Mouse (Mus musculus): ENCODE results near the gene Clec4a2. TPM values are rescaled to one million over a fixed set of nuclear protein-coding genes. Genes with fewer than 3 reads are reported as not detected.
"Not testable (repeated sequence)": the region's sequence is repeated elsewhere in the genome, so short reads cannot be mapped to it uniquely, and the experiment has no call there.

The Clec4a2 gene
- polyA plus RNA-seq, 1 experiment: not detected

DNA sequence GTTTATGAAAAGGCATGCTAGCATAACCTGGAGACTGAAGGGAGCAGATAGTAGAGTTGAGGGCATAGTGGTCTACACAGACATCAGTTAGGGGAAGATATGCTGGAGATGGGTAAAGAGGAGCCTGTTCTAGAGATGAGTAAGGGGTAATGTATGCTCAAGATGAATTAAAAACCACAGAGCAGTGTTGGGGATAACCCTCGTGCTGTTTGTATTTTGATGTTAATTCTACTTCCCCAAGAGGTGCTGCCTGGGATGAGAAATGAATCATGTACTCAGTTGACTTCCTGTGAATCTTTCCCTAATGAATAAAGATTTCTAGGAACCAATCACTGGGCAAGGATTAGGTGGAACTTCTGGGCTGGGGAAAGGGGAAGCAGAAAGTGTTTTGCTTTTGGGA lies 63.9 kb downstream of the Clec4a2 start:
- TF ChIP-seq TCF12 (IDR thresholded peaks at IDR 0.05; ENCODE audit: insufficient read depth, poor library complexity, severe bottlenecking): no peak
- TF ChIP-seq TCF3 (IDR thresholded peaks at IDR 0.05; ENCODE audit: insufficient read length, low read depth): no peak
- TF ChIP-seq USF1 (IDR thresholded peaks at IDR 0.05; ENCODE audit: low read depth): no peak
- no peak for TF ChIP-seq MYOG (IDR thresholded peaks at IDR 0.05; ENCODE audit: control insufficient read depth in 1 of 3, insufficient read depth in 1 of 3, insufficient read length in 2 of 3, low read depth in 2 of 3)
- no peak for TF ChIP-seq MAX (IDR thresholded peaks at IDR 0.05; ENCODE audit: low read depth)
- no peak for TF ChIP-seq REST (IDR thresholded peaks at IDR 0.05; ENCODE audit: insufficient read depth, insufficient read length)
- no peak for TF ChIP-seq POLR2AphosphoS2 (IDR thresholded peaks at IDR 0.05; ENCODE audit: insufficient read length, low read depth)
- TF ChIP-seq MYOD1 (IDR thresholded peaks at IDR 0.05; ENCODE audit: control insufficient read depth in 1 of 3, insufficient read length in 2 of 3, low read depth in 2 of 3): no peak
- TF ChIP-seq SRF (IDR thresholded peaks at IDR 0.05; ENCODE audit: control insufficient read depth, insufficient read length, low read depth): no peak
- TF ChIP-seq E2F4 (IDR thresholded peaks at IDR 0.05; ENCODE audit: insufficient read depth): no peak
- no peaks in the 10 kb centered on the region for H3K79me2 ChIP-seq (ENCODE audit: control insufficient read depth, insufficient read depth)
- H3ac ChIP-seq (ENCODE audit: control insufficient read depth, insufficient read length): no peak overlapping the region

GRCm38 (mm10) chr6:123171040-123171439 lies 64.8 kb downstream of the Clec4a2 start:
- H3K36me3 ChIP-seq (ENCODE audit: control insufficient read depth, insufficient read depth): no peaks in the 10 kb centered on the region
- no peaks in the 10 kb centered on the region for H3K27me3 ChIP-seq (ENCODE audit: control insufficient read depth, insufficient read depth, insufficient read length)
- no peak overlapping the region for H3K4me3 ChIP-seq
- TF ChIP-seq CEBPB (IDR thresholded peaks at IDR 0.05; ENCODE audit: insufficient read depth, poor library complexity, severe bottlenecking) (no peak), MYOD1 (IDR thresholded peaks at IDR 0.05; ENCODE audit: control insufficient read depth in 1 of 3, insufficient read length in 2 of 3, low read depth in 2 of 3) (no peak), E2F4 (IDR thresholded peaks at IDR 0.05; ENCODE audit: insufficient read depth) (no peak), REST (IDR thresholded peaks at IDR 0.05; ENCODE audit: insufficient read depth, insufficient read length) (no peak), POLR2AphosphoS2 (IDR thresholded peaks at IDR 0.05; ENCODE audit: insufficient read length, low read depth) (no peak), TCF3 (IDR thresholded peaks at IDR 0.05; ENCODE audit: insufficient read length, low read depth) (no peak), POLR2A (IDR thresholded peaks at IDR 0.05; ENCODE audit: insufficient read length, low read depth) (no peak), TCF12 (IDR thresholded peaks at IDR 0.05; ENCODE audit: insufficient read depth, poor library complexity, severe bottlenecking) (no peak), MAX (IDR thresholded peaks at IDR 0.05; ENCODE audit: low read depth) (no peak), USF1 (IDR thresholded peaks at IDR 0.05; ENCODE audit: low read depth) (no peak), SRF (IDR thresholded peaks at IDR 0.05; ENCODE audit: control insufficient read depth, insufficient read length, low read depth) (no peak), MYOG (IDR thresholded peaks at IDR 0.05; ENCODE audit: control insufficient read depth in 1 of 3, insufficient read depth in 1 of 3, insufficient read length in 2 of 3, low read depth in 2 of 3) (no peak)
- no peaks in the 10 kb centered on the region for H3K79me2 ChIP-seq (ENCODE audit: control insufficient read depth, insufficient read depth)
- H3K4me2 ChIP-seq (ENCODE audit: low read depth): no peak overlapping the region
- no peak overlapping the region for H3ac ChIP-seq (ENCODE audit: control insufficient read depth, insufficient read length)

More for the DNA sequence above, 63.9 kb downstream of the Clec4a2 start:
- H3K4me2 ChIP-seq (ENCODE audit: low read depth): no peak overlapping the region
- no peaks in the 10 kb centered on the region for H3K36me3 ChIP-seq (ENCODE audit: control insufficient read depth, insufficient read depth)
- no peak overlapping the region for H3K4me3 ChIP-seq
- H3K27me3 ChIP-seq (ENCODE audit: control insufficient read depth, insufficient read depth, insufficient read length): no peaks in the 10 kb centered on the region

- no peak within 1 kb of the TSS for H3ac ChIP-seq (ENCODE audit: control insufficient read depth, insufficient read length)
- H3K79me2 ChIP-seq (ENCODE audit: control insufficient read depth, insufficient read depth): no peaks in the 10 kb centered on the region
- H3K27me3 ChIP-seq (ENCODE audit: control insufficient read depth, insufficient read depth, insufficient read length): no peaks in the 10 kb centered on the region
- TF ChIP-seq MYOG (IDR thresholded peaks at IDR 0.05; ENCODE audit: control insufficient read depth in 1 of 3, insufficient read depth in 1 of 3, insufficient read length in 2 of 3, low read depth in 2 of 3) (no peak), MYOD1 (IDR thresholded peaks at IDR 0.05; ENCODE audit: control insufficient read depth in 1 of 3, insufficient read length in 2 of 3, low read depth in 2 of 3) (no peak), USF1 (IDR thresholded peaks at IDR 0.05; ENCODE audit: low read depth) (no peak)
- no peaks in the 10 kb centered on the region for H3K36me3 ChIP-seq (ENCODE audit: control insufficient read depth, insufficient read depth)
- no peak within 1 kb of the TSS for H3K4me2 ChIP-seq (ENCODE audit: low read depth)
- no peak within 1 kb of the TSS for H3K4me3 ChIP-seq
Observed at GRCm38 (mm10) chr6:123172593-123172992, 66.4 kb downstream of the Clec4a2 start, which contains the start of gene Clec4b2. TSS of gene Clec4b2 (plus strand) at chr6:123172893.

DNA sequence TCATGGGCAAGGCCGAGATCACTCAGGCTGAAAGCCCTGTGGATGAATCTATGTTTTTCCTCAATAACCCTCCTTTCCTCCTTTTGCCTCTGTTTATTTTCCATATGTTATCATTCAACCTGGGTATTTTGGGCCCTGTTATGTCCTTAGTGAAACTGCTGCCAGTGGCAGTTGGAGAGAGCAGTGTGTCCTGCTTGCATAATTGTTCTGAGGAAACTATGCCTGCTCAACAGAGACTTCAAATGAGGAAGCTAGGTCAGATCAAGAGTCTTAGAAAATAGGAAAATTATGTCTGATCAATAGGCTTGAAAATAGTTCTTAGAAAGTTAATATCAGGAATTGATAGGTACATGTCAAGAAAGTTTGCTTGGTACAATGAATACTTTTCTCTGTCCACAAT lies 69.3 kb downstream of the Clec4a2 start:
- no peak overlapping the region for H3K4me2 ChIP-seq (ENCODE audit: low read depth)
- no peaks in the 10 kb centered on the region for H3K79me2 ChIP-seq (ENCODE audit: control insufficient read depth, insufficient read depth)
- H3K27me3 ChIP-seq (ENCODE audit: control insufficient read depth, insufficient read depth, insufficient read length): no peaks in the 10 kb centered on the region
- no peak overlapping the region for H3K4me3 ChIP-seq
- no peaks in the 10 kb centered on the region for H3K36me3 ChIP-seq (ENCODE audit: control insufficient read depth, insufficient read depth)
- H3ac ChIP-seq (ENCODE audit: control insufficient read depth, insufficient read length): no peak overlapping the region
- no peak for TF ChIP-seq TCF3 (IDR thresholded peaks at IDR 0.05; ENCODE audit: insufficient read length, low read depth)

DNA sequence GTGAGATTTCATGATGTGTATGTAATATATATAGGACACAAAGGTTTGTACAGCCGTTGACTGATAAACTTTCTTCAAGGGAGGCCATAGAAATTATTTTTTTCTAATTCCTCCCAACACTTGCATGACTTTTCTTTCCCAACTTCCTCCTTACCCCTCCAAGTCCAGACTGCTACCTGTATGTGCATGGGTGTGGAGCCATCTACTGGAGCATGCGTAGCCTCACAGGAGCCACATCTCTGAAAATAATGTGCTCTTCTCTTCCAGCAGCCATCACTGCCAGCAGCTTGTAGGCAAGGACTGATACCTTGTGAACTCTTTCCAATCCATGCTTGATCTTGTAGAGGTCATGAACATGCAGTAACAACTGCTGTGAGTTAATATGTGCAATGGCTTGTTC lies 78.6 kb downstream of the Clec4a2 start:
- not testable (repeated sequence) for H3K79me2 ChIP-seq (ENCODE audit: control insufficient read depth, insufficient read depth); H3K4me2 ChIP-seq (ENCODE audit: low read depth); H3K36me3 ChIP-seq (ENCODE audit: control insufficient read depth, insufficient read depth); H3K27me3 ChIP-seq (ENCODE audit: control insufficient read depth, insufficient read depth, insufficient read length); H3ac ChIP-seq (ENCODE audit: control insufficient read depth, insufficient read length); H3K4me3 ChIP-seq

Other genes starting within 250 kb of the Clec4a2 start
- gene Necap1, start 232.0 kb upstream of the Clec4a2 start, polyA plus RNA-seq (2012; fragmentation: generic; extraction: Trizol): 21.9 TPM
- gene Clec4a1, start 184.6 kb upstream of the Clec4a2 start, polyA plus RNA-seq (2012; fragmentation: generic; extraction: Trizol): not detected
- not detected for gene Clec4a3, start 153.9 kb upstream of the Clec4a2 start, polyA plus RNA-seq (2012; fragmentation: generic; extraction: Trizol)
- not detected for gene Clec4a4, start 116.1 kb upstream of the Clec4a2 start, polyA plus RNA-seq (2012; fragmentation: generic; extraction: Trizol)
- gene Clec4b1, start 56.5 kb upstream of the Clec4a2 start, polyA plus RNA-seq (2012; fragmentation: generic; extraction: Trizol): not detected
- gene Clec4b2, start 66.5 kb downstream of the Clec4a2 start, polyA plus RNA-seq (2012; fragmentation: generic; extraction: Trizol): not detected
- gene Clec4n, start 123.4 kb downstream of the Clec4a2 start, polyA plus RNA-seq (2012; fragmentation: generic; extraction: Trizol): not detected
- gene Clec4d, start 155.7 kb downstream of the Clec4a2 start, polyA plus RNA-seq (2012; fragmentation: generic; extraction: Trizol): not detected
- not detected for gene Clec4e, start 183.4 kb downstream of the Clec4a2 start, polyA plus RNA-seq (2012; fragmentation: generic; extraction: Trizol)
- gene Vmn2r19, start 201.9 kb downstream of the Clec4a2 start, polyA plus RNA-seq (2012; fragmentation: generic; extraction: Trizol): not detected

All from myocyte (in vitro differentiated cells).